Mouse (Mus musculus) cerebellum, adult 11 months (tissue): ENCODE data around the gene Gtf2h5.
A peak's percentile ranks its signal among the peaks of the same experiment; 100 is the strongest.

Experiments
- DNase-seq: peaks from one replicate; pipeline ENCODE4 v3.0.0; 2022

The Gtf2h5 gene

GRCm38 (mm10) chr17:6113653-6114052 is 34.1 kb downstream of the Gtf2h5 start:
- no peak for DNase-seq

GRCm38 (mm10) chr17:6115085-6115484 is 35.5 kb downstream of the Gtf2h5 start:
- DNase-seq, result no peak

- DNase-seq, result no peak
Measured at GRCm38 (mm10) chr17:6117148-6117725, 37.7 kb downstream of the Gtf2h5 start.

GRCm38 (mm10) chr17:6117917-6118316 is 38.3 kb downstream of the Gtf2h5 start:
- DNase-seq, result no peak

- peak; percentile 78 for DNase-seq
Measured at GRCm38 (mm10) chr17:6118861-6119260, 39.3 kb downstream of the Gtf2h5 start.

GRCm38 (mm10) chr17:6123776-6124175 is 44.2 kb downstream of the Gtf2h5 start:
- DNase-seq, result no peak

GRCm38 (mm10) chr17:6125441-6125840 is 45.9 kb downstream of the Gtf2h5 start:
- DNase-seq, result no peak

GRCm38 (mm10) chr17:6128039-6128438 is 48.5 kb downstream of the Gtf2h5 start:
- DNase-seq, result no peak

- DNase-seq, result peak; percentile 86
Measured at GRCm38 (mm10) chr17:6129361-6129760, 49.8 kb downstream of the Gtf2h5 start.

- no peak for DNase-seq
Measured at GRCm38 (mm10) chr17:6131083-6131482, 51.5 kb downstream of the Gtf2h5 start.
